Mouse (Mus musculus) cerebellum, postnatal 10 days (tissue): ENCODE data around the gene Kiss1r.

ENCODE experiments used
- DNase-seq, 2 experiments: peaks; one replicate each; pipeline ENCODE4 v3.0.0; 2021; ENCODE audit warnings: mixed read lengths in 2 of 2

Gene Kiss1r

DNA sequence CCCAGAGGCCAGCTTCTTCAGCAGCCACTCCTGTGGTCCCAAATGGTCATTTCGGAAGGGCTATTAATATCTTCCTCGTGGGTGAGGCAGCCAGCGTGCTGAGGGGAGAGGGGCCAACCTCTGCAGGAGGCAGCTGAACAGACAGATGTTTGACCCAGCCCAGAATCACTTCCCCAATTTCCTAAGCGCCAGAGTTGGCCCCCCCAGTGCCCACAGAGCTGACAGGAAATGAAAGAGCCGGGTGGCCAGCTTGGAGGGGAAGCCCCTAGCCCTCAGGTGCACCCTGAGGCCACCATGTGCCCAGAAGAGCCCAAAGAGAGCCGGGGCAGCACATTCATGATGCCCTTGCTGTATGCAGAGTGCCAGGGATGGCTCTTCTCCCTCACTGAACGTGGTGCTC, 24.0 kb downstream of the Kiss1r start:
- no peak for DNase-seq

DNA sequence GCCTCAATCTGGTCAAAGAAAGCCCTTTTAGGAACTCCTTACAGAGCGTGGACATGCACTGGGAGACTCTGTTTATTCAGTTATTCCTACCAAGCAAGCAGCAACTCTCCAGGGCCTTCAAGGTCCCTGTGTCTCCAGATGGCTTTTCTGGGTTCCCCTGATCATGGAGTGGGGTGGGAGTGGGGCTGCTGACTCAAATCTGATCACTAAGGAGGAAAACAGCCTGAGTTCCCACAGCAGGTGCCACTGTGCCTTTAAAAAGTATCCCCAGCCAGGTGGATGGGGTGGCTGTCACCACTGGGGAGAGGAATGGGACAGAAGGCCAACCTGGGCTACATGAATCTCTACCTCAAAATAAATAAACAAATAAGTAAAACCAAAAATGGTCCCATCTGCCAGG, 26.2 kb downstream of the Kiss1r start:
- no peak for DNase-seq

DNA sequence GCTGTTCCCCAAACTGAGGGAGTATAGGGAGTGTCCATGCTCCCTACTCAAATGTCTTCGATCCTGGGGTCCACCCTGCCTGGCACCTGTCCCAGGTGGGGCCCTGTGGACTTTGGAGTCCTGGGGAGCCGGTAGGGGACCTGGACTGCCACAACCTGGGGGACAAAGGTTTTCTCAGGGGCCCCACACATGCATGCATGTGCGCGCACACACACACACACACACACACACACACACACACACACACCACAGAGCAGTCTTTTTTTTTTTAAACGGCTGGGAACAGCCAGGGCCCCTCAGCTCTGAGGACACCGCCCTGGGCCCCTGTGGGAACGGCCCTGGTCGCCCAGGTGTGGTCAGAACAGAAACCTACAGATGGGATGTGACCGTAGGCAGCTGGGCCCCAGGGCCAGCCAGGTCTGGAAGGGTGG, 26.7 kb downstream of the Kiss1r start:
- DNase-seq = no peak

DNA sequence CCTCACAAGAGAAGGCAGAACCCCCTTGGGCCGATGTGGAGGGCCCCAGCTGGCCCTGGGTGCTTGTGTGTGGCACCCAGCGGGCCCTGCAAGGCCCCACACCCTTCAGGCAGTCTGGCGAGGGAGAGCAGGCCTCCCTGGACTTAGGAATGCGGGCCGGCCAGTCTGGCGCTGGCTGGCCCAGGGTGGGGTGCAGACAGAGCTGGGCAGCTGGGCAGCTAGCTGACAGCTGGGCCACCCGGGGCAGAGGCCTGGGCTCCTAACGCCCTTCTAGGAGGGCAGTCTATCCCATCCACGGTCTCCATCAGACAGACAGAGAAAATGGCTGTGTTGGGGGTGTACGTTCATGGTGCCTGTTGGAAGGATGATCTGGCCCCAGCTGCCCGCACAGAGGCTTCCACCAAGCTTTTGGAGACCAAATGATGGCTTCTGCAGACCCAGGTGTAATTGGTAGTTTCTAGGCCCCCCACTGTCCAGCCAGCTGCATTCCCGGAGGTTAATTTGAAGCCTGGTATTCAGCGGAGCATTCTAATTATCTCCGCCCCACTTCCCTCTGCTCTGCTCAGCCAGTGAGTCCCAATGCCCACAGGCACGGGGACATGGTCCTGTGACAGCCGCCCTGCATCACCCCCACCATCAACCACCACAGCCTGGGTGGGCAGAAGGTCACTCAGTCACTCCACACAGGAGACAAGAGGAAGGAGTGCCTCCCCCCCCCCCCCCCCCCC, 28.9 kb downstream of the Kiss1r start:
- peak; percentile 53 to 54 for DNase-seq

DNA sequence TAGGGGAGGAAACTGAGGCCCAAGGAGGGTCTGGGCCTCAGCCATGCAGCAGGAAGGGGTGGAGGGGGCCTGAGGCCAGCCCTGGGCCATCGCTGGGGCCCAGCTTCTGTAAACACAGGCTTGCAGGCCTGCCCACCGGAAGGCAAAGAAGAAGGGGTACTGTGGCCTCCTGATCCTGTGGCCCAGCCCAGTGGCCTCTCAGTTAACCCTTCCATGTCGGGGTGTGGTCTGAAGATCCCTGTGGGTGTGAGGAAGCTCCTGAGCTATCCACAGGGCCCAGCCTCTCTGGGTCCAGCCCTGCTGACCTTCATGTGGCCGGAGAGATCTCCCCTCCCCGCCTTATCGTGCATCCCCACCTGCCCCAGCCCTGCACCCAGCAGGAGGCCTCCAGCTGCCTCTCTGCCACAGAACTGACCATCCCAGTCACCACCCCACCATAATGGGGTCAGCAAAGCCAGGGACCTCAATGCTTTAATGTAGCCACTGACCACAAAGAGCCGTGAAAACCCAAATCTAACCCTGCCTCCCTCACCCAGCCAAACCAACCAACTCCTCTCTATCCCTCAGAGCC, 30.1 kb downstream of the Kiss1r start:
- no peak for DNase-seq

DNA sequence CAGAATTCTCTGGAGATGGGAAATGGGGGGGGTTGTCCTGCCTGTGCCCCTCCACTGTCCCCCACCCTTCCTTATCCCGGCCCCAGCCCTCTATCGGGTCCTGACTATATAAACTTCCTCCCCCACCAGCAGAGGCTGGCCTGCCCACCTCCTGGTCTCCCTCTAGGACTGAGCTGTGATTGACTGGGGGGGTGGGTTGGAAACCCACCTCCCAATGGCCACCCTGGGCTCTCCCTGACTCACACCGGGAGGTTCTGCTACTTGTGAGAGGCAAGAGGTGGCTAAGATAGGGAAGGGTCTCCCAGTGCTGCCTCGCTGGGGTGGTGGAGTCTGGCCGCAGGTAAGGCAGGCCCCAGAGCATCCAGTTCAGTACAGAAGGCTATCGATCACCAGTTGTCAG, 30.7 kb downstream of the Kiss1r start:
- DNase-seq = no peak

DNA sequence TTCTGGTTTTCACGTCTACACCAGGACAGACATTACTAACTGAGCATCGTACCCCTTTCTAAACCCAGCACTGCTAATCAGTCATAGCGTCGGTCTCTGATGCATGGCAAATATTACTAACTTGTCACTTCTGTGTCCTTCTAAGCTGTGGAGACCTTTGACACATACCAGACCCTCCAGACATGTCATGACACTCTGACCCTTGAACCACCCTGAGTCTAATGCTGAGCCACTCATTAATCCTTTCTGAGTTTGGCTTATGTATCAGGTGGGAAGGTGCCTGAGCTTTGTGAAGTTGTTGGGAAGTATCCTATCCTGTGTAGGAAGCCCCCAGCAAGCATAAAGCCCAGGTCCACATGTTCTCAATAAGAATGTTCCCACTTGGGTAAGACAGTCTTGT, 33.1 kb downstream of the Kiss1r start:
- no peak for DNase-seq

DNA sequence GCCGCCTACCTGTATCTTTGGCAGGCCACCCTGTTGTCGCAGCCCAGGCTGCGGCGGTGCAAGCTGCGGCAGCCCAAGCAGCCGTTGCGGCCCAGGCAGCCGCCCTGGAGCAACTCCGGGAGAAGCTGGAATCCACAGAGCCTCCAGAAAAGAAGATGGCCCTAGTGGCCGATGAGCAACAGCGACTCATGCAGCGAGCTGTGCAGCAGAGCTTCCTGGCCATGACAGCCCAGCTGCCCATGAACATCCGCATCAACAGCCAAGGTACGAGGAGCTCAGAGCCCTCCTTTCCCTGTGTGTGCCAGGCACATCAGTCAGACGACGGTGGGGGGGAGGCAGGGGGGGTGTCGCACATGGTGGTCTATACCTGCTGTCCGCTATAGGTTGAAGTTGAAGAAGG, 33.9 kb downstream of the Kiss1r start:
- DNase-seq = no peak

DNA sequence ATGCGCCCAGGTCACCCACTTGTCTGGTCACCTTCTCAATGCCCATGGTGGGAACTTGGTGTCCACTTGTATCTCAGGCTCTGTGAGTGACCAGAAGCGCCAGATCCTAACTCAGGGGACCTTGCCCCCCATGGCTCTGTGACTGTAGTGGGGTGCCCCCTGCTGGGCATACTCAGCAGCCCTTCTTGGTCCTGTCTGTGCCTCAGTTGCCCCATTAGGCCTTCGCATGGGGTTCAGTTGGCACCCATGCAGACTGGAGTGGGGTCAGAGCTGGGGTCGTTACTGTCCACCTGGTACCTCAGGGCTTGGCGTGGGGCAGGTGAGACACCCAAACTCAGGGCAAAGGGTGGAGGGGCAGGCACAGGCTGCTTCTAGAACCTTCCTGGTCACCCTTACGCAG, 37.2 kb downstream of the Kiss1r start:
- DNase-seq = peak in 1 of 2 experiments; percentile 56

DNA sequence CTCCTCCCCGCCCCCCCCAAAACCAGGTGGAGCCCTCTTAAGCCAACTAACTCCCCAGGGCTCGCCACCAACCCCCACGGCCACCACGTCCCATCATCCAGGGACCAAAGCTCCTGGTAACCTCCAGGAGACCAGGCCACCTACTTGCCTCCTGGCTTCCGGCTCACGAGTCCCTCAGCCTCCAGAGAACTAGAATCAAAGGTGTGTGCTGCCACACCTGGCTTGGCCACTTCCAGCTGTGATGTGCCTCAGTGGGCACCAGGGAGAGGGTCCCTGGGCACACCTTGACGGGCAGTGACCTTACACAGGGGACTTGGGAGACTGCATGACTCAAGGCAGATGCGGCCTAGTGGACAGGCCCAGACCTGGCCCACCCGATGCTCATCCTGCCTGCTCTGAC, 38.9 kb downstream of the Kiss1r start:
- DNase-seq = no peak

DNA sequence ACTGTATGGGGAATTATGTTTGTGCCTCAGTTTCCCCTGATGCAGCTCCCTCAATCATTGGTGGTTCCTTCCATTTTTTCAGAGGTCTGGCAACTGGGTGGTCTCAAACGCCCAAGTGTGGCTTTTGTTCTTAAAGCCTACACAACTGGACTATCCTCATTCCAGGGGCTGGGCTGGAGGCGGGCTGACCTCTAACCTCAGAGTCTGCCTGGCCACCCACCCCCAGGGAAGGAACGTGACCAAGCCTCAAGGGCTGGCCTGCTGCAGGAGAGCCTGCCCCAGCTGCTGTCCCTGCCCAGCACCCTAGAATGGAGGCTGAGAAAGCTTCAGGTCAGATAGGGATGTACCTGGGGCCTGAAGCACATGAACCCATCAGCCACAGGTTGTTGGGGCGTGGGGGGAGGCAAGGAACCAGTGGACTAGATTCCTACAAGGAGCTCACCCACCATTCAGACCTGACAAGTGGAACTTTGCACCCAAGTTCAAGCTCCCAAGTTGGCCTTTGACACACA, 39.9 kb downstream of the Kiss1r start:
- no peak for DNase-seq

DNA sequence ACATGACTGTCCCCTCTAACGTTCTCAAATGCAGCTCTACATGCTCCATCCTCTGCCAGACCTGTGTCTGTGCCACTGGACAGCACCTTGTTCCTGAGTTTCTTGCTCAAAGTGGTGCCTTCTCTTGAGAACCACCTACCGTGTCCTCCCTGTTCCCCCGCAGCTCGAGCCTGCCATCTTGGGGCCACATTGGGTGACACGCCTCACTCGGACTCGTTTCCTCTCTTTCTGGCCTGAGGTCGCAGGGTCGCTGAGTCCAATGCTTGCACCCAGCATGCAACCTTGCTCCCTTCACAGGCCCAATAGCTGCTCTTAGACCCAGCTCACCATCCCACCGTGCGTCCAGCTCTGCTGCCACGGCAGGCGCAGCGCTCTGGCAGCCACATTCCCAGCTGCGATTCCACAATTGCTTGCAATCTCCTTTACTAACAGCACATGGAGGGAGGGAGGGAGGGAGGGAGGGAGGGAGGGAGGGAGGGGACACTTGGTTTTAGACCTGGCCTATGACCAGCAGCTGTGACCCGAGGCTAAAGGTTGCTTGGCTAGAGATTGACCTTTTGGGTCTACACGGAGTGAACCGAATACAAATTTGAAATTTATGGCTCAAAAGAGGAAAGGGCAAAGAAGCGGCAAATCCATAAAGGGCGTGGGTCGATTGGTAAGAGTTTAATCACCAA, 41.5 kb downstream of the Kiss1r start:
- peak; percentile 89 for DNase-seq

DNA sequence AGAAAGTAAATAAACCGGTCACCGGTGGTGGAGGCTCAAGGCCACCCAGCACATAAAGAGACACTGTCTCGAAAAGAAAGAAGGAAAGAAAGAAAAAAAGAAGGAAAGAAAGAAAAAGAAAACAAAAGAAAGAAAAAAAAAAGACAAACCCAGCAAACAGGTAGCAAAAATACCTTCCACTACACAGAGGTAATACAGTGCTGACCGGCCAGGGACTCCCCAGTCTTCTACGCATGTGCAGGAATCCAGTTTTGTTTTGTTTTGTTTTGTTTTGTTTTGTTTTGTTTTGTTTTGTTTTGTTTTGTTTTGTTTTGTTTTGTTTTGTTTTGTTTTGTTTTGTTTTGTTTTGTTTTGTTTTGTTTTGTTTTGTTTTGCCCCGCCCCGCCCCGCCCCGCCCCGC, 42.6 kb downstream of the Kiss1r start:
- DNase-seq = peak in 1 of 2 experiments; percentile 63

DNA sequence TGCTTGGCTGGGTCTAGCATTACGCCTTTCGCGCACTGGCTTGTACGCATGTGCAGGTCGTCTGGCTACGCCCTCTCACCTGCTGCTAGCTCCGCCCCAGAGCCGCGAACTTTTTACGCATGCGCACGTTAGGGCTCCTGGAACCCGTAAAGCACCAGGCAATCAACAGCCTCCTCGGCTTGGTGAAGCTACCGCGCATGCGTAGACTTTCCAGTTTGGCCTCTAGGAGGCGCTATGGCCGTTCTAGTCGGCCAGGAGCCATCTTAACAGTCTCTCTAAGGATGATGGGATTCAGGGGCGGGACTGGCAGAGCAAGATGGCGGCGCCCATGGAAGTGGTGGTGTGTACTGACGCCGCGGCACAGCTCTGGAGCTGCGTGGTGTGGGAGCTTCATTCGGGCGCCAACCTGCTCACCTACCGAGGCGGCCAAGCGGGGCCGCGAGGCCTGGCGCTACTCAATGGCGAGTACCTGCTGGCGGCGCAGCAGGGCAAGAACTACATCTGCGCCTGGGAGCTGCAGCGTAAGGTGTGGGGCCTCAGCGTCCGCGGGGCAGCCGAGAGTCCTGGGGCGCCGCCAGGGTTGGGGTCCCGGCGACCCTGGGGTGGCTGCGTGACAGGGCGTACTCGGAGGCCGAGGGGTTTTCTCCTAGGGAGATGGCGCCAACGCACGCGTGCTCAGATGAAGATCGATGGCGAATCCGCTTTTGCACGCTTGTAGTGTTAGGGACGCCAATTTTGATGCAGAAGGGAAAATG, 43.3 kb downstream of the Kiss1r start, which contains the start of gene Wdr18:
Wdr18 (plus strand) TSS at position 306 of the 755 bp plus-strand sequence.
- peak; percentile 99 for DNase-seq

DNA sequence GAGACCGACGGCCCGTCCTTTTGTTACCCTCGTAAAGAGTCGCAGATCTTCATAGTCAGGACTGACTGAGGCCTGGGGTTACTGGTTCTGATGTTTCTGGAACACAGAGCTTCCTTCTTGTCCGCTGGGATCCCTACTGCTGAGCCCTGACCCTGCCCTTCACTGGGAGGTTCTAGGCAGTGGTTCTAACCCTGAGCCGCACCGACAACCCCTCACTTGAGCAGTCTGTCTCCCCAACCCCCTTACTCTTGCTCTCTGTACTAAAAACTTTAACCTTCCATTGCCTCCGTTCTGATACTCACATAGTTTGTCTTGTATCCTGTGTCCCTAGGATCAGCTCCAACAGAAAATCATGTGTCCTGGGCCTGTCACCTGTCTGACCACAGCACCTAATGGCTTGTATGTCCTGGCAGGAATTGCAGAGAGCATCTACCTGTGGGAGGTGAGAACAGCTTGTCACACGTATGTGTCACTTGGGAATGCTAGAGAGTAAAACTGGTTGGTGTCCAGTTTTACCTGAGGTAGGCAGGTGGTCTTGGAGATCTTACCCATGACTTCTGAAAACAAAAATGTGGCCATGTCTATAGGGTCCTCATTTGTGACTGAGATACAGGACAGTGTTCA, 44.0 kb downstream of the Kiss1r start:
- no peak for DNase-seq

DNA sequence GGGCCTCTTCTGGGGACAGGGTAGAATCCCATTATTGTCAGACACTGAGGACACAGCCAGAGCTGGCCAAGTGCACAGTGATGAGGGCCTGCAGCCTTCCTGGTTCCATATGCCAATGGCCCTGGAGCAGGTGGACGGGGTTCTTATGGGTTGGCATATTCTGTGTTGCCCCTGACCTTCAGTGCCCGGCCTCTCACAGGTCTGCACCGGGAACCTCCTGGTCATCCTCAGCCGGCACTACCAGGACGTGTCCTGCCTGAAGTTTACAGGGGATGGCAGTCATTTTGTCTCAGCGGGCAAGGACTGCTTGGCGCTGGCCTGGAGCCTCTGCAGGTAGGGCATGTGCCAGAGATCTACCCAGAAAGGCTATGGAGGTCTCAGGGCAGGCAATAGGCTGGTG, 48.0 kb downstream of the Kiss1r start:
- no peak for DNase-seq

DNA sequence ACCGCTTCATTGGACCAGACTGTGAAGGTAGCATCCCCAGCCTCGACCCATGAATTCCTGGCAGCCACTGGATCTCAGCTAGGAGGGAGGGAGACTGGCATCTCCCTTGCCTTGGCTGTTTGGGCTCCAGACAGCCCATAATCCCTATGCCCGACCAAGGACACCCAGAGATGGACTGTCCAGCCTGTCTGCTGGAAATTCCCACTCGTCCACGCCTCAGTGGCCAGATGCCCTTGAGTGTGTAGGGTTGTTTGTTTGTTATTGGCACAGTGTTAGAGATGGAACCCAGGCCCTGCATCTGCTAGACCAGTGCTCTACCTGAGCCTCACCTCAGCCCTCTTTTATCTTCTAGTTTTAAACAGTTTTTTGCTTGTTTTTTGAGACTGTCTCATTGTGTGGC, 48.6 kb downstream of the Kiss1r start:
- no peak for DNase-seq

DNA sequence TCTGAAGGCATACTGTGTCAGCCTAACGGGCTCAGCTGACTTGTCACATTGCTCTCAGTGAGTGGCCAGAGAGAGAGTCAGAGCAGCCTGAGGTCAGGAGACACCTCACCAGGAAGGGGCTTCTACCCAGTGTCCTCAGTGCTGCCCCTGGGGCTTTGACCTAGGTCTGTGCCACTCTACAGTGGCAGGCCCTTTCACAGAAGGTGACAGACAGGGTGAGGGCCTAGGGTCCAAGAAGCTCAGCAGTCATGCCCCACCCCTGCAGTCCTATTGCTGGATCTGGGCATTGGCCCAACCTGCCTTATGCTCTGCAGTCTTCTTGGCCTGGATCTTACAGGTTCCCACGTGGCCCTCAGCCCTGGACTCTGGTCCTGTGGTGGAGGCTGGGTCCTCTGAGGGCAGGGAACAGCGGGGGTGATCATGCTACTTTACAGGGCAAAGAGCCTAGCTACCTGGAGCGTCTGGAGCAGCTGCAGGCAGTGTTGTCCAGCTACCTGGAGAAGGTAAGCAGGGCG, 50.2 kb downstream of the Kiss1r start:
- DNase-seq = peak; percentile 78 to 85

DNA sequence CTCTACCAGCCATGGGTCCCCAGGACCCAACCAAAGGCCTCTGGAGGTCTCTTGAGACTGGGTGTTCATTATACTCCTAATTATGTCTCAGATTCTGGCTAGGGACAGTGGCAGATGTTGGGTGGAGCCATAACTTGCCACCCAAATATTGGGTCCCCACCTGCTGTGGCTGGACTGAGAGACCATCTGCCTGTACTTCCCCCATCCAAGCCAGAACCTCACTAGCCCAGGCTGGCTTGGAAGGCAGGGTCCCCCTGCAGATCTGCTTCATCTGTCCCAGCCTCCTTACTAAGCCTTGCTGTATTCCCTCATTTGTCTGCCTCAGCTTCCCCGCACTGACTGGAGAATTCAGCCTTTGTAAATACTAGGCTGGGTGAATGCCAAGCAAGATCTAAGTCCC, 51.4 kb downstream of the Kiss1r start:
- peak; percentile 69 to 82 for DNase-seq

DNA sequence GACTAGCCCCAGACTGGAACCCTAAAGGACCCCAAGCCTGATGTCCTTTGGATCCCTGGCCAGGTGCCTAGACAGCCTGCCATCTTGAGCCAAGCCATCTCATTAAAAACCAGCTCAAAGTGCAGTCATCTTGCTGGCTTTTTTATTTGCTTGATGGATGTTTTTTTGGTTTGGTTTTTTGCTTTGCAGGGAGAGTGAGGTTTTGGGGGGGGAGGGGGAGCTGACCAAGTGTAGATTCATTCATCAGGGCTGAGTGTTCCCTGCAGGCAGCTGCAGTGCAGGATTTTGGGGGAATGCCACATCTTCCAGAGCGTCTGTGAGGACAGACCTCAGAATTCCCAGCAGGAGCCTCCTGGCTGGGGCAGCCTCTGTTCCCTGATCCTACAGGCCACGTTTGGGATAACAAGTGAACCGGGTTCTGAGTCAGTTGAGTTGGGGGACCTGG, 52.4 kb downstream of the Kiss1r start:
- DNase-seq = peak; percentile 77 to 78

DNA sequence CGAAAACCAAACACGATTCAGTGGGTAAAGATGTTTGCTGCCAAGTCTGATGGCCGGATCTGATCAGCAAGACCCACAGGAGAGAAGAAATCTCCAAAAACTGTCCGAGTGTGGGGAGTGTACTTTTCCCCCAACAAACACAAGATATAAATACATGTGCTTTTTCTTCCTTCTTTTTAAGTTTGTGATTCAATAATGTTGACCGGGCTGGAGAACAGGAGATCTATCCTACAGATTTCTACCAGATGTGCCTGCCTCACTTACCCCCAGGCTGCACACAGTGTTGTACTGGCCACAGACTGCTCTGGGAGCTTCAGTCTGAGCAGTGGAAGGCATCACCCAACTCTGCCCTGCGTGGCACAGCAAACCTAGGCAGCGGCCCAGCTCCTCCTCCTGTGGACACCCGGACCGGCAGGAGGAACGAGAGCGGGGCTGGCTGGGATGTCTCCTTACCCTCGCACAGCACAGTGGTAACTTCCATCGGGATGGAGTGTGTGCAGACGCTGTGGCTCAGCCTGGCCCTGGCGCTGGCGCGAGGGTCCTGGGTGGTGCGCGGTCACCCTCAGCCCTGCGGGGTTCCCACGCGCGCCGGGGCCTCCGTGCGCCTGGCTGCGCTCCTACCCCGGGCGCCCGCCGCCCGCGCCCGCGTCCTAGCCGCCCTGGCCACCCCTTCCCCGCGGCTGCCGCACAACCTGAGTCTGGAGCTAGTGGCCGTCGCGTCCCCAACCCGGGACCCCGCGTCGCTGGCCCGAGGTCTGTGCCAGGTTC, 53.8 kb downstream of the Kiss1r start, which contains the start of gene Grin3b:
Grin3b (plus strand) TSS at position 301 of the 768 bp plus-strand sequence.
- peak; percentile 51 to 53 for DNase-seq

DNA sequence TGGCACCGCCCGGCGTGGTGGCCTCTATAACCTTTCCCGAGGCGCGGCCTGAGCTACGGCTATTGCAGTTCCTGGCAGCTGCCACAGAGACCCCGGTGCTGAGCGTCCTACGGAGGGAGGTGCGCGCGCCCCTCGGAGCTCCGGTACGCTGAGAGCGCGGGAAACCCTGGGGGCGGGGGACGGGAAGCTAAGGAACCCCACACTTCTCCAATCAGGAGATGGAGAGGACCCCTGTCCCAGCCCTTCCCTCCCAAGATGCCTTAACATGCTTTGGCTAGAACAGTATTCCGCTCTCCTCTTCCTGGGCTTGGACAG, 54.4 kb downstream of the Kiss1r start:
- peak in 1 of 2 experiments; percentile 54 for DNase-seq
